Mouse (Mus musculus) brain, embryonic 14.5 days (tissue): ENCODE results near the gene Kctd18. TPM values are rescaled to one million over a fixed set of nuclear protein-coding genes. Genes with fewer than 3 reads are reported as not detected.
"Not testable (repeated sequence)": the region's sequence is repeated elsewhere in the genome, so short reads cannot be mapped to it uniquely, and the experiment has no call there.

ENCODE experiments used
- DNase-seq: peaks from one replicate; pipeline ENCODE4 v3.0.0-alpha.2; 2011; ENCODE audit warnings: low read depth
- CTCF ChIP-seq: fragments of 200-500 bp; IDR thresholded peaks from 2 replicates; pipeline ENCODE4 v1.5.1; 2012; ENCODE audit warnings: inconsistent platforms, mild to moderate bottlenecking, moderate library complexity, borderline replicate concordance; ENCODE audit not compliant: insufficient read depth, insufficient read length; ENCODE audit errors: extremely low read depth
- POLR2A ChIP-seq: fragments of 200-500 bp; IDR thresholded peaks from 2 replicates; pipeline ENCODE4 v1.6.1; 2012; ENCODE audit warnings: mild to moderate bottlenecking, inconsistent platforms, borderline replicate concordance; ENCODE audit not compliant: poor library complexity, insufficient read depth, insufficient read length, severe bottlenecking; ENCODE audit errors: extremely low read depth
- polyA plus RNA-seq: library from polyadenylated mRNA; depleted of rRNA; stranded (reverse); fragments of >200 nt; gene quantifications from 2 replicates; pipeline ENCODE4 v1.2.3, GENCODE M21; 2012

Kctd18 gene
- polyA plus RNA-seq, 1 experiment: 33.5 TPM

DNA sequence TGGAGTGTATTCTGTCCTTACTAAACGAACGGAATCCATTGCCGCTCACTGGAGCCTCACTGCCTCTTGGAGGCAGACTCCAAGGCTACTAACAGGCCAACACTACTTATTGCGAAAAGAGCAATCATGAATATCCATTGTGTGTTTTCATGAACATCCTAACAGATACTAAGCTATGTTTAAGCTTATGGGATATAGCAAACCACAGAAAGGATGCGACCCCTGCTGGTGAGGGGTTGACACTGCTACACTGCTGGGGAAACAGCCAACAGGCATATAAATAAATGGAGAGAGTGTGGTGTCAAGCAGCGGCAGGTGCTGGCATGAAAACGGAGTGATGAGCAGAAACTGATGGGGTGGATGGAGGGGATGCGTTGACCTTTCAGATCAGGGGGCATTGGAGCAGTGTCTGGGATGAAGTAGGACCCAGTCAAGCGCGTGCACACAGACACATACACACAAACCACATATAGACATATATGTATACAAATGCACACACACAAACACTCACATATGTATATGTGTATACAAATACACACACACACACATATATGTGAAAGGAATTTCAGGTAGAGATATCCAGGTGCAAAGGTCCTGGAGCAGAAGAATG is 12.5 kb upstream of the Kctd18 start:
- DNase-seq: peak; percentile 84

GRCm38 (mm10) chr1:58030156-58030871 is 11.6 kb upstream of the Kctd18 start:
- peak; percentile 86 for DNase-seq
- TF ChIP-seq POLR2A (no peak), CTCF (no peak)

More for the DNA sequence above, 12.5 kb upstream of the Kctd18 start:
- TF ChIP-seq POLR2A (no peak), CTCF (peak; percentile 80)

GRCm38 (mm10) chr1:58029636-58030117 is 10.9 kb upstream of the Kctd18 start, which contains the start of gene Aox1:
TSS of gene Aox1 (plus strand) at chr1:58029931.
- no peak for TF ChIP-seq CTCF
- no peak for TF ChIP-seq POLR2A
- peak; percentile 57 for DNase-seq

DNA sequence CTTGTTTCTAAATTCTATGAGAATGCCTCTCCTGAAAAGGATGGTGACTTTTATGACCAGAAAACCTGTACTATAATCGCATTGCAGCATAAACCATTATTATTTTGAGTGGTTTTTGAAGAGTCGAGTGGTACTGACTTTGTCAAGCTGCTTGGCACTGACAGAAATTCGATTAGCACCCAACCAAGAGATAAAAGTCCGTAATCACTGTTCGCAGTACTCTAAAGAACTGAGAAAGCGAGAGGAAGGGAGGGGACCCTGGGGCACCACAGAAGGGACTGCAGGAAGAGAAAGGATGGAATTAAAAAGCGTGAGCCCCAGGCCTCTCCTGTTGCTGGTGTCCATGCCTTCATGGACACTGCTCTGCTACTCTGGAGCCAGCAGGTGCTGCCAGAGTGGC is 9.0 kb upstream of the Kctd18 start:
- no peak for TF ChIP-seq CTCF
- TF ChIP-seq POLR2A: no peak
- DNase-seq: no peak

GRCm38 (mm10) chr1:58006388-58006787 is 12.4 kb downstream of the Kctd18 start:
- not testable (repeated sequence) for DNase-seq

DNA sequence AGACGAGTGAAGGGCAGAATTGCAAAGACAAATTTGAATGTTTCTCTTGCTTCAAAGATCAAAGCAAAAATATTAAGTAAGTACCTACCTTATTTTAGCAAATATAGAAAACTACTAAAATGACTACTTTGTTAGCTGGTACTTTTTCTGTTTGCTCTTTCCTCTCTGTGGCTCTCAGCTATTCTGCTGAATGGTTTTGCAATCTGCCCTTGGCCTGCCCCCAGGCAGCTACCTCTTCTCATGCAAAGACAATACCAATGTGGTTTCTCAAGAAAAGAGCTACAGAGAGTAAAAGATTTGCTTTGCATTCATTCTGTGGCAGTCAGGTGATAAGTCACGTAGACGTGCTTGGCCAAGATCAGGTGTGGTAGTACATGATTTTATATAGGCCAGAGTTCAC is 20.6 kb downstream of the Kctd18 start:
- TF ChIP-seq CTCF: no peak
- no peak for TF ChIP-seq POLR2A
- no peak for DNase-seq

DNA sequence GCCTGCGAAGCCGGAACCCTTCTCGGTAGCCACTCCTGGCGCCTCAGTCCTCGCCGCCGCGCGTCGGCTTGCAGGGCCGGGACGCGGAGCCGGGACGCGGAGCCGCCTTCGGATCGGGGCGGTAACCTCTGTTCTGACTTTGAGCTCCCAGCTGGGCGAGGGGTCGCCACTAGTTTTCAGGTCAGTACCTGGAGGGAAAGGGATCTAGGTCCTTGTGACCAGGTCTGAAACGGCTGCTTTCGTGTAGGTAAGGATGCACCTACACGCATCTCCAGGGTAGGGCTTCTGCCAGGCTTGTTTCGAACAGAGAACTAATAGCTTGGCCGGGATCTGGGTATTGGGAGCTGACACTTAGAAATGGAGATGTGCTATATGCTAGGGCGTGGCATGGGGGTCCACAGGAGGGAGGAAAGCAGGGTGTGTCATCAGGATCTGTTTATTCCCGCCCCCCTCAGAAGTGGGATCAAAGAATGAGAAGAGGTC is 22.6 kb downstream of the Kctd18 start:
- TF ChIP-seq CTCF (no peak), POLR2A (no peak)

DNA sequence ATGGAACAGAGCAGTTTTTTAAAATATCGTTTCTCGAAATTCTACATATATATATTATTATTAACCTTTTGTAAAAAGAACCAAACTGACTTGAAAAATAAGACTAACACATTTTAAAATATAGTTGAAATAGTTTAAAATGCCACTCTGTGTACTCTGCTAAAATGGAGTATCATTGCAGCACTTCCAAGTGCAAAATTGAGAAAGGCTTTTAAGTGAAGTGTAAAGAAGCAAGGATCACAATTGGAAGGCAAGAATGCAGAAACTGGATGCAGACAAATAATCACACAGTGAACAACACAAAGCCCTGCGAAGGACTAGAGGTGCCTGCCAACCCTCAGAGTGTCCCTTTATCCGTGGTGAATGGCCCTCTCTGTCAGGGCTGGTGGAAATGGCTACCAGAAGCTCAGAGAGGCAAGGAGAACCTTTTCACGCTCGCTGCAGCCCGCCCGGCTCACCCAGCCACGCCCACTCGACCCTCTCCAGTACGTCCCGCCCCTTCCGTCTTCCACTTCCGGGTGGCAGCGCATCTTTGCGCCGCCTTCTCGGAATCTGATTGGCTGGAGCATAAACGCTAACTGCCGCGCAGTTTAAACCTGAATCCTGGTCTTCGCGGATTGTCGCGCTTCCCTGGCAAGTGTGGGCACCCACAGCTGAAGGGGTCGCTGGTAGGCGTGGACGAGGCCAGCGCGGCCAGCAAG is 23.2 kb downstream of the Kctd18 start, which contains the start of gene Sgo2a:
Gene Sgo2a, plus strand, starts transcription at position 540 of the 701 bp plus-strand sequence.
- peak; percentile 99 for DNase-seq
- TF ChIP-seq POLR2A (peak; percentile 79; the same call in 1 of the 2 replicates), CTCF (no peak)

More for the DNA sequence above, 22.6 kb downstream of the Kctd18 start:
- DNase-seq: no peak

- TF ChIP-seq CTCF (no peak), POLR2A (no peak)
- no peak for DNase-seq
Measured at GRCm38 (mm10) chr1:57991277-57991676, 27.5 kb downstream of the Kctd18 start.

DNA sequence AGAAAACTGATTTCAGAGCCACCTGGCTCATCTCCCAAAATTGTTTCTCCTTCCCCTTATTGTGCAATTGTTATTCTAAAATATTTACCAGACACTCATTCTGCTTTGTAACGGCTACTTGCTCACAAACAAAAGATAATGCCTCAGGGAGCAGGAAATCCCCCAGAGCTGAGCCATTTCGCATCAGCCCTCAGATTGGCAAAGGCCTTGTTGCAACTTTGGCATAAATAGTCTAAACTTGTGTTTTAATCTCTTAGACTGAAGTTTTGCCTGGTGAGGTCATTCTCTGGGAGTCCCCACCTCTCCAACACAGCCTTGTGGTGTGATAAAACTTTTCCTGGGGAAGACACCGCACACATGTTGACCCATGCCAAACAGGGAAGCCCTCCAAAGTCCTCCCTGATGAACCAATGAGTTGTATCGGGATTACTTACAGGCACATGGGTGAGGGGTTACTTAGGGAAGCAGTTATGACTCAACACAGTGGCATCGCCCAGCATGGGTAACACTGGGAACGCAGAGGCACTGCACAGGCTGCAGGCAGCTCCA is 29.6 kb downstream of the Kctd18 start:
- TF ChIP-seq POLR2A: no peak
- no peak for TF ChIP-seq CTCF
- peak; percentile 30 for DNase-seq

DNA sequence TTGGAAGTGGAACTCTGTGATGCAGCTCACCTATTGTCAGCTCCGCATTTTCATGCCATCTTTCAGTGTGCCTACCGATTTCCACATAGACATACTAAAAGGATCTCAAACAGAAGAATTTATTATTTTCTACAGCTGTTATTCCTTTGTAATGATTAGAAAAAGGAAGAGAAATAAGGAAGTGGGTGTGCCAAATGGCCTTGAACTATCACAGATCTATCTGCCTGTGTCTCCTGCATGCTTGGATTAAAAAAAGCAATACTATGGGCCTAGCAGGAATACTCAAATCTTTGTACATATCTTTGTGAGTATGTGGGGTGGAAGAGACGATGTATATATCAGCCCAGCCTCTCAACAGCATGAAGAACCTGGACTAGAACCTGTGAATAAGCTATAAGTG is 41.9 kb downstream of the Kctd18 start:
- no peak for TF ChIP-seq POLR2A
- TF ChIP-seq CTCF: no peak
- DNase-seq: no peak

- no peak for TF ChIP-seq POLR2A
- TF ChIP-seq CTCF: no peak
- DNase-seq: no peak
Measured at GRCm38 (mm10) chr1:57971588-57971987, 47.2 kb downstream of the Kctd18 start.
